Comparison of ENCODE assay signal across 7 mouse cellular contexts in genomic region chr9:22708970-22709726, GRCm38 (mm10).
DNase-seq lines count a peak whose midpoint lies in the region; ATAC-seq and TF ChIP-seq lines count a peak whose summit lies in the region.

No protein-coding gene starts in this region.

- H3K27ac ChIP-seq in hindbrain, postnatal 0 days, result no peak overlapping the region

- no peak overlapping the region for H3K4me3 ChIP-seq in hindbrain, postnatal 0 days (ENCODE audit: low read length)
- H3K4me3 ChIP-seq in megakaryocyte, embryonic 14.5 days (replicated peaks), result peak overlapping the region; percentile 4

- peak; percentile 81 for TF ChIP-seq CTCF in hindbrain, postnatal 0 days (IDR thresholded peaks at IDR 0.05; ENCODE audit: low read depth)

- H3K36me3 ChIP-seq in hindbrain, postnatal 0 days (ENCODE audit: insufficient read depth, low read length), result no peaks in the 10 kb centered on the region
- H3K36me3 ChIP-seq in megakaryocyte, embryonic 14.5 days (replicated peaks; ENCODE audit: low read length), result no peaks in the 10 kb centered on the region

- no peaks in the 10 kb centered on the region for H3K27me3 ChIP-seq in hindbrain, postnatal 0 days (ENCODE audit: insufficient read depth, low read length)
- no peaks in the 10 kb centered on the region for H3K27me3 ChIP-seq in megakaryocyte, embryonic 14.5 days (replicated peaks)

- peak; percentile 71 for ATAC-seq in hindbrain, postnatal 0 days

- no peak overlapping the region for H3K4me2 ChIP-seq in hindbrain, postnatal 0 days (ENCODE audit: low read depth, low read length)

- no peaks in the 10 kb centered on the region for H3K9me3 ChIP-seq in hindbrain, postnatal 0 days (ENCODE audit: low read length)
- H3K9me3 ChIP-seq in megakaryocyte, embryonic 14.5 days, result no peaks in the 10 kb centered on the region

- no peaks in the 10 kb centered on the region for H3K4me1 ChIP-seq in hindbrain, postnatal 0 days (ENCODE audit: insufficient read depth, low read length)
- H3K4me1 ChIP-seq in megakaryocyte, embryonic 14.5 days, result peaks cover 8% of the 10 kb centered on the region

- H3K9ac ChIP-seq in hindbrain, postnatal 0 days (replicated peaks; ENCODE audit: low read length), result no peak overlapping the region

- 51% methylated on average over 19 of the region's 19 CpGs for WGBS in hindbrain, postnatal 0 days

- peak; percentile 74 for DNase-seq in adrenal gland, adult 2 months
- DNase-seq in cerebellum, postnatal 36 days, result peak; percentile 69 to 76
- DNase-seq in gastrocnemius, adult 8-10 months (ENCODE audit: low spot score in 2 of 2), result peak; percentile 27 to 52
- peak; percentile 79 for DNase-seq in hindbrain, postnatal 0 days (ENCODE audit: low spot score)
- DNase-seq in left cerebral cortex, adult 18-20 months (ENCODE audit: low spot score in 2 of 2), result peak; percentile 53 to 56
- peak; percentile 53 to 61 for DNase-seq in right cerebral cortex, postnatal 10 days (ENCODE audit: low spot score in 2 of 2)
